Mouse (Mus musculus): ENCODE measurements around the gene Apol7b. TPM values are rescaled to one million over a fixed set of nuclear protein-coding genes. Genes with fewer than 3 reads are reported as not detected.
"Not testable (repeated sequence)": the region's sequence is repeated elsewhere in the genome, so short reads cannot be mapped to it uniquely, and the experiment has no call there.

The Apol7b gene
- polyA plus RNA-seq (2015; fragmentation: Nextera tagmentation; extraction: Ambion mirVana): not detected in 2 replicates

- H3K4me1 ChIP-seq; H3K27ac ChIP-seq; H3K4me2 ChIP-seq; H3K4me3 ChIP-seq; H3K27me3 ChIP-seq; H3K36me3 ChIP-seq (ENCODE audit: poor library complexity, severe bottlenecking); H3K9me3 ChIP-seq (replicated peaks); ATAC-seq; H3K9ac ChIP-seq: not testable (repeated sequence)
- 95% methylated on average over 2 of the region's 2 CpGs for whole genome bisulfite sequencing
These were observed at the start of gene Apol7b for GRCm38 (mm10) chr15:77447392-77447791. Gene Apol7b (minus strand): TSS chr15:77447492.

- H3K4me1 ChIP-seq; H3K4me2 ChIP-seq; H3K36me3 ChIP-seq (ENCODE audit: poor library complexity, severe bottlenecking); ATAC-seq; H3K9me3 ChIP-seq (replicated peaks); H3K27ac ChIP-seq; H3K9ac ChIP-seq; H3K27me3 ChIP-seq; H3K4me3 ChIP-seq: not testable (repeated sequence)
- WGBS: 57% methylated on average over 1 of the region's 1 CpGs
These were observed 47.4 kb upstream of the Apol7b start for GRCm38 (mm10) chr15:77494694-77495093.

- H3K9ac ChIP-seq; H3K4me1 ChIP-seq; ATAC-seq; H3K9me3 ChIP-seq (replicated peaks); H3K36me3 ChIP-seq (ENCODE audit: poor library complexity, severe bottlenecking); H3K4me3 ChIP-seq; H3K27me3 ChIP-seq; H3K4me2 ChIP-seq; H3K27ac ChIP-seq: not testable (repeated sequence)
- WGBS: no CpG with 5 or more reads among the region's 1 CpGs
These were observed 45.9 kb upstream of the Apol7b start for GRCm38 (mm10) chr15:77493181-77493580.

- WGBS: 72% methylated on average over 4 of the region's 4 CpGs
- no peak overlapping the region for H3K4me2 ChIP-seq
These were observed 35.0 kb upstream of the Apol7b start for GRCm38 (mm10) chr15:77482140-77482794.

GRCm38 (mm10) chr15:77476693-77477092, 29.4 kb upstream of the Apol7b start, which contains the start of gene Apol10a:
Gene Apol10a (plus strand): TSS chr15:77477047.
- H3K27me3 ChIP-seq: not testable (repeated sequence)

More at GRCm38 (mm10) chr15:77482140-77482794, 35.0 kb upstream of the Apol7b start:
- no peak overlapping the region for H3K27ac ChIP-seq
- H3K4me1 ChIP-seq: no peaks in the 10 kb centered on the region
- H3K9me3 ChIP-seq (replicated peaks): no peaks in the 10 kb centered on the region
- no peaks in the 10 kb centered on the region for H3K36me3 ChIP-seq (ENCODE audit: poor library complexity, severe bottlenecking)
- ATAC-seq: no peak
- H3K4me3 ChIP-seq: no peak overlapping the region
- no peak overlapping the region for H3K9ac ChIP-seq
- no peaks in the 10 kb centered on the region for H3K27me3 ChIP-seq

GRCm38 (mm10) chr15:77474699-77475390, 27.6 kb upstream of the Apol7b start:
- not testable (repeated sequence) for H3K4me3 ChIP-seq; H3K9ac ChIP-seq; H3K4me2 ChIP-seq; ATAC-seq; H3K36me3 ChIP-seq (ENCODE audit: poor library complexity, severe bottlenecking); H3K27me3 ChIP-seq; H3K4me1 ChIP-seq; H3K9me3 ChIP-seq (replicated peaks); H3K27ac ChIP-seq
- WGBS: 86% methylated on average over 7 of the region's 7 CpGs

More at GRCm38 (mm10) chr15:77476693-77477092, 29.4 kb upstream of the Apol7b start, which contains the start of gene Apol10a:
- not testable (repeated sequence) for H3K4me1 ChIP-seq; H3K27ac ChIP-seq; H3K9me3 ChIP-seq (replicated peaks); ATAC-seq; H3K4me2 ChIP-seq; H3K9ac ChIP-seq; H3K4me3 ChIP-seq; H3K36me3 ChIP-seq (ENCODE audit: poor library complexity, severe bottlenecking)
- WGBS: 82% methylated on average over 2 of the region's 2 CpGs

- H3K9me3 ChIP-seq (replicated peaks); H3K4me1 ChIP-seq; H3K9ac ChIP-seq; H3K4me3 ChIP-seq; ATAC-seq; H3K27ac ChIP-seq; H3K36me3 ChIP-seq (ENCODE audit: poor library complexity, severe bottlenecking); H3K4me2 ChIP-seq; H3K27me3 ChIP-seq: not testable (repeated sequence)
- WGBS: 56% methylated on average over 10 of the region's 10 CpGs
These were observed 2.6 kb upstream of the Apol7b start for GRCm38 (mm10) chr15:77449927-77450326.

GRCm38 (mm10) chr15:77445668-77446067, 1.6 kb downstream of the Apol7b start:
- ATAC-seq; H3K27ac ChIP-seq; H3K9me3 ChIP-seq (replicated peaks); H3K4me1 ChIP-seq; H3K36me3 ChIP-seq (ENCODE audit: poor library complexity, severe bottlenecking); H3K9ac ChIP-seq; H3K4me3 ChIP-seq; H3K4me2 ChIP-seq; H3K27me3 ChIP-seq: not testable (repeated sequence)
- 80% methylated on average over 1 of the region's 1 CpGs for WGBS

GRCm38 (mm10) chr15:77444746-77445145, 2.5 kb downstream of the Apol7b start:
- not testable (repeated sequence) for H3K27ac ChIP-seq; H3K36me3 ChIP-seq (ENCODE audit: poor library complexity, severe bottlenecking); H3K9ac ChIP-seq; H3K27me3 ChIP-seq; H3K9me3 ChIP-seq (replicated peaks); H3K4me1 ChIP-seq; ATAC-seq; H3K4me2 ChIP-seq; H3K4me3 ChIP-seq
- WGBS: 72% methylated on average over 8 of the region's 8 CpGs

GRCm38 (mm10) chr15:77428690-77429448, 18.4 kb downstream of the Apol7b start:
- 69% methylated on average over 9 of the region's 10 CpGs for WGBS
- not testable (repeated sequence) for H3K9me3 ChIP-seq (replicated peaks); H3K27me3 ChIP-seq

GRCm38 (mm10) chr15:77422925-77423324, 24.4 kb downstream of the Apol7b start:
- H3K4me3 ChIP-seq; H3K27me3 ChIP-seq; ATAC-seq; H3K36me3 ChIP-seq (ENCODE audit: poor library complexity, severe bottlenecking); H3K9ac ChIP-seq; H3K27ac ChIP-seq; H3K9me3 ChIP-seq (replicated peaks); H3K4me2 ChIP-seq; H3K4me1 ChIP-seq: not testable (repeated sequence)
- WGBS: 91% methylated on average over 5 of the region's 7 CpGs

More at GRCm38 (mm10) chr15:77428690-77429448, 18.4 kb downstream of the Apol7b start:
- ATAC-seq; H3K4me3 ChIP-seq; H3K36me3 ChIP-seq (ENCODE audit: poor library complexity, severe bottlenecking); H3K27ac ChIP-seq; H3K4me1 ChIP-seq; H3K4me2 ChIP-seq; H3K9ac ChIP-seq: not testable (repeated sequence)

- H3K27me3 ChIP-seq; ATAC-seq; H3K4me1 ChIP-seq; H3K9me3 ChIP-seq (replicated peaks); H3K36me3 ChIP-seq (ENCODE audit: poor library complexity, severe bottlenecking); H3K4me3 ChIP-seq; H3K4me2 ChIP-seq; H3K9ac ChIP-seq; H3K27ac ChIP-seq: not testable (repeated sequence)
- 100% methylated on average over 1 of the region's 3 CpGs for WGBS
These were observed 27.6 kb downstream of the Apol7b start for GRCm38 (mm10) chr15:77419657-77420056.

All from forebrain, embryonic 13.5 days (tissue).